Mouse (Mus musculus): ENCODE measurements around the gene Ctbp2. TPM values are rescaled to one million over a fixed set of nuclear protein-coding genes. Genes with fewer than 3 reads are reported as not detected.

Ctbp2 gene
- total RNA-seq, 2 experiments from 2014 or later: 46.2 to 53.5 TPM

GRCm38 (mm10) chr7:133013923-133014322 is 110.2 kb downstream of the Ctbp2 start:
- intact Hi-C loops (cut with DNase I): no loop called here
- DNase-seq: no peak

GRCm38 (mm10) chr7:133012637-133013366 is 111.4 kb downstream of the Ctbp2 start:
- no peak for DNase-seq

GRCm38 (mm10) chr7:133011611-133012010 is 112.5 kb downstream of the Ctbp2 start:
- intact Hi-C loops (cut with DNase I): no loop called here
- no peak for DNase-seq

More at GRCm38 (mm10) chr7:133012637-133013366, 111.4 kb downstream of the Ctbp2 start:
- intact Hi-C loops (cut with DNase I): no loop called here

GRCm38 (mm10) chr7:133011191-133011590 is 113.0 kb downstream of the Ctbp2 start:
- DNase-seq: peak; percentile 69 to 73
- intact Hi-C loops (cut with DNase I): no loop called here

GRCm38 (mm10) chr7:133010477-133010876 is 113.7 kb downstream of the Ctbp2 start:
- intact Hi-C loops (cut with DNase I): no loop called here
- DNase-seq: no peak

- DNase-seq: no peak
- intact Hi-C loops (cut with DNase I): no loop called here
Observed at GRCm38 (mm10) chr7:133009676-133010075, 114.5 kb downstream of the Ctbp2 start.

- DNase-seq: no peak
- intact Hi-C loops (cut with DNase I): no loop called here
Observed at GRCm38 (mm10) chr7:133008663-133009062, 115.5 kb downstream of the Ctbp2 start.

GRCm38 (mm10) chr7:133007343-133007742 is 116.8 kb downstream of the Ctbp2 start:
- DNase-seq: peak; percentile 46 to 49
- intact Hi-C loops (cut with DNase I): no loop called here

- intact Hi-C loops (cut with DNase I): no loop called here
- DNase-seq: no peak
Observed at GRCm38 (mm10) chr7:133005772-133006171, 118.4 kb downstream of the Ctbp2 start.

GRCm38 (mm10) chr7:133003421-133003820 is 120.7 kb downstream of the Ctbp2 start:
- DNase-seq: peak; percentile 89 to 92
- intact Hi-C loops (cut with DNase I): loop anchor here (2.0 to 5.0 kb wide), 3 partner anchors 71 to 347 kb away; partner anchors contain the start of gene Zranb1

- no peak for DNase-seq
Observed at GRCm38 (mm10) chr7:133002271-133002670, 121.9 kb downstream of the Ctbp2 start.

GRCm38 (mm10) chr7:133001388-133001787 is 122.8 kb downstream of the Ctbp2 start:
- intact Hi-C loops (cut with DNase I): loop anchor here (5.0 kb wide), 2 partner anchors 69 to 119 kb away; partner anchors contain the start of gene Zranb1
- DNase-seq: no peak

More at GRCm38 (mm10) chr7:133002271-133002670, 121.9 kb downstream of the Ctbp2 start:
- intact Hi-C loops (cut with DNase I): loop anchor here (2.0 to 5.0 kb wide), 3 partner anchors 70 to 345 kb away; partner anchors contain the start of gene Zranb1

GRCm38 (mm10) chr7:132999061-132999460 is 125.1 kb downstream of the Ctbp2 start:
- DNase-seq: no peak
- intact Hi-C loops (cut with DNase I): no loop called here

- no peak for DNase-seq
- intact Hi-C loops (cut with DNase I): no loop called here
Observed at GRCm38 (mm10) chr7:132998639-132999038, 125.5 kb downstream of the Ctbp2 start.

- intact Hi-C loops (cut with DNase I): no loop called here
- DNase-seq: peak; percentile 43 to 44
Observed at GRCm38 (mm10) chr7:132996391-132996790, 127.8 kb downstream of the Ctbp2 start.

- intact Hi-C loops (cut with DNase I): no loop called here
- no peak for DNase-seq
Observed at GRCm38 (mm10) chr7:132994628-132995191, 129.4 kb downstream of the Ctbp2 start.

GRCm38 (mm10) chr7:132994120-132994519 is 130.0 kb downstream of the Ctbp2 start:
- intact Hi-C loops (cut with DNase I): no loop called here
- DNase-seq: no peak

GRCm38 (mm10) chr7:132992967-132993615 is 131.1 kb downstream of the Ctbp2 start:
- intact Hi-C loops (cut with DNase I): no loop called here
- no peak for DNase-seq

GRCm38 (mm10) chr7:132991240-132991900 is 132.8 kb downstream of the Ctbp2 start:
- intact Hi-C loops (cut with DNase I): no loop called here
- DNase-seq: no peak

- intact Hi-C loops (cut with DNase I): loop anchor here (5.0 kb wide), 1 partner anchor 113 kb away; no protein-coding TSS in a partner anchor
- DNase-seq: no peak
Observed at GRCm38 (mm10) chr7:132989839-132990238, 134.3 kb downstream of the Ctbp2 start.

GRCm38 (mm10) chr7:132982639-132983038 is 141.5 kb downstream of the Ctbp2 start:
- intact Hi-C loops (cut with DNase I): no loop called here
- no peak for DNase-seq
